Mouse (Mus musculus) bone marrow macrophage, adult 2 months (primary cell): ENCODE measurements around the gene Rab27a.

ENCODE experiments used
- CTCF ChIP-seq: IDR thresholded peaks from 2 replicates; pipeline ENCODE4 v1.5.1; 2012; ENCODE audit warnings: low read depth, mild to moderate bottlenecking, low read length, moderate library complexity
- POLR2A ChIP-seq: IDR thresholded peaks from 2 replicates; pipeline ENCODE4 v1.6.1; 2012; ENCODE audit warnings: mild to moderate bottlenecking, low read depth, low read length, borderline replicate concordance

DNA sequence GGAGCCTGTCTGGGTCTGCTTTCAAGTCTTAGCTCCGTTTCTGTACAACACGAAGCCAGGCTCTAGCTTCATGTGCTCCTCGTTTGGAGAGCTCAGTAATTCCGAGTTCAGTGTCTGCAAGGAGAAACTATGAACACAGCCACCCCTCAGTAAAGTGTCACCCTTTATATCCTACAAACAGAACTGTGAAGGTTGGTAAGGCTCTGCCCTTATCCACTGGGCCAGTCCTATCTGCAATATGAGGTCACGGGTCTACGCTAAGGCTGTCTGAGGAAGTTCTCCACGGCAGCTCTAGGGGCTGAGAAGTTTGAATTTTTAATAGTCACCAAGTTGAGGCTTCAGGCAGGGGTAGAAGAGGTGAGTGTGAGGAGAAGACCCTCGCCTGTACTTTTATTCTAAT, 27.8 kb downstream of the Rab27a start:
- TF ChIP-seq CTCF (no peak), POLR2A (no peak)
